Mouse (Mus musculus) heart, embryonic 14.5 days (tissue): ENCODE data around the gene Palm2. TPM values are rescaled to one million over a fixed set of nuclear protein-coding genes. Genes with fewer than 3 reads are reported as not detected.
A peak's percentile ranks its signal among the peaks of the same experiment; 100 is the strongest.

Experiments
- ATAC-seq: fragments of 200-750 bp; cut with Nextera tagmentation; 2 replicates; pipeline ENCODE4 v1.8.0; 2017; ENCODE audit warnings: low read depth, moderate TSS enrichment; ENCODE audit not compliant: insufficient number of reproducible peaks, insufficient read depth, low FRiP score
- H3K27ac ChIP-seq, 2 experiments: fragments of 200-500 bp in 1 of 2; fragments of 300-500 bp in 1 of 2; sonication (generic) in 1 of 2; replicated peaks in 1 of 2; 2 replicates each; pipeline ENCODE4 v1.5.1; 2012 to 2014; ENCODE audit warnings: low read depth in 2 of 2, low read length in 2 of 2, control low read depth in 1 of 2, mild to moderate bottlenecking in 1 of 2, mixed read lengths in 1 of 2; ENCODE audit not compliant: control insufficient read depth in 1 of 2, insufficient read depth in 1 of 2
- H3K27me3 ChIP-seq: fragments of 300-500 bp; sonication (generic); 2 replicates; pipeline ENCODE4 v1.6.1; 2014; ENCODE audit warnings: mild to moderate bottlenecking, low read length, control low read depth; ENCODE audit not compliant: control insufficient read depth, insufficient read depth
- H3K36me3 ChIP-seq: fragments of 300-500 bp; sonication (generic); 2 replicates; pipeline ENCODE4 v1.6.1; 2014; ENCODE audit warnings: mild to moderate bottlenecking, control low read depth, low read length, mixed read lengths; ENCODE audit not compliant: control insufficient read depth, insufficient read depth
- H3K4me1 ChIP-seq, 2 experiments: fragments of 200-500 bp in 1 of 2; fragments of 300-500 bp in 1 of 2; sonication (generic) in 1 of 2; 2 replicates each; pipeline ENCODE4 v1.6.1; 2012 to 2014; ENCODE audit warnings: low read length in 2 of 2, control low read depth in 1 of 2, mixed read lengths in 1 of 2; ENCODE audit not compliant: control insufficient read depth in 2 of 2, insufficient read depth in 2 of 2
- H3K4me2 ChIP-seq: fragments of 300-500 bp; sonication (generic); 2 replicates; pipeline ENCODE4 v1.6.1; 2014; ENCODE audit warnings: mild to moderate bottlenecking, low read length
- H3K4me3 ChIP-seq, 2 experiments: fragments of 200-500 bp in 1 of 2; fragments of 300-500 bp in 1 of 2; sonication (generic) in 1 of 2; 2 replicates each; pipeline ENCODE4 v1.5.1; 2012 to 2014; ENCODE audit warnings: low read length in 2 of 2, mild to moderate bottlenecking in 2 of 2, control low read depth in 1 of 2, low read depth in 1 of 2, moderate library complexity in 1 of 2; ENCODE audit not compliant: control insufficient read depth in 1 of 2, insufficient read depth in 1 of 2
- H3K9ac ChIP-seq: fragments of 300-500 bp; sonication (generic); 2 replicates; pipeline ENCODE4 v1.6.1; 2014; ENCODE audit warnings: mild to moderate bottlenecking, low read length
- H3K9me3 ChIP-seq: fragments of 300-500 bp; sonication (generic); 2 replicates; pipeline ENCODE4 v1.6.1; 2016; ENCODE audit warnings: low read length, control low read depth; ENCODE audit not compliant: control insufficient read depth
- whole genome bisulfite sequencing: fragments of 180-500 bp; shearing (Covaris S2); extraction: QIAGEN DNeasy Blood & Tissue Kit; methylation state at CpG from one replicate; pipeline ENCODE4 v1.1.7; 2014; 5-methylcytosine and 5-hydroxymethylcytosine counted together
- polyA plus RNA-seq: library from polyadenylated mRNA; unstranded; fragments of >200 nt; fragmentation: Nextera tagmentation; extraction: Ambion mirVana; gene quantifications from 2 replicates; pipeline ENCODE4 v1.2.1, GENCODE M21; 2014

The Palm2 gene
- polyA plus RNA-seq, 1 experiment from 2014 or later: 21.0 TPM

- no peak for ATAC-seq
- no peaks in the 10 kb centered on the region for H3K36me3 ChIP-seq
- no peaks in the 10 kb centered on the region for H3K4me1 ChIP-seq
- no peak overlapping the region for H3K4me2 ChIP-seq
- H3K4me3 ChIP-seq: no peak overlapping the region
- H3K9ac ChIP-seq: no peak overlapping the region
- no peak overlapping the region for H3K27ac ChIP-seq
- H3K27me3 ChIP-seq: no peaks in the 10 kb centered on the region
- 90% methylated on average over 31 of the region's 31 CpGs for WGBS
- H3K9me3 ChIP-seq: no peaks in the 10 kb centered on the region
Measured at GRCm38 (mm10) chr4:57514003-57514937, 80.2 kb downstream of the Palm2 start.

GRCm38 (mm10) chr4:57515356-57515755 is 81.3 kb downstream of the Palm2 start:
- Histone ChIP-seq H3K4me1 (no peaks in the 10 kb centered on the region), H3K27me3 (no peaks in the 10 kb centered on the region), H3K36me3 (no peaks in the 10 kb centered on the region), H3K9ac (no peak overlapping the region), H3K4me3 (no peak overlapping the region), H3K4me2 (no peak overlapping the region), H3K9me3 (no peaks in the 10 kb centered on the region), H3K27ac (no peak overlapping the region)
- 46% methylated on average over 2 of the region's 2 CpGs for WGBS
- ATAC-seq: no peak

GRCm38 (mm10) chr4:57523456-57523855 is 89.4 kb downstream of the Palm2 start:
- Histone ChIP-seq H3K9ac (no peak overlapping the region), H3K27ac (no peak overlapping the region), H3K4me1 (peaks cover 3 to 13% of the 10 kb centered on the region in 2 experiments; a peak in 3 of 4 replicates), H3K4me2 (no peak overlapping the region), H3K9me3 (no peaks in the 10 kb centered on the region), H3K4me3 (no peak overlapping the region), H3K36me3 (no peaks in the 10 kb centered on the region), H3K27me3 (no peaks in the 10 kb centered on the region)
- no peak for ATAC-seq
- 97% methylated on average over 15 of the region's 15 CpGs for WGBS

GRCm38 (mm10) chr4:57524461-57524860 is 90.4 kb downstream of the Palm2 start:
- H3K27ac ChIP-seq: peak overlapping the region in 1 of 2 experiments; percentile 53; a peak in 1 of 4 replicates
- no peak; the same call in 1 of the 2 replicates for ATAC-seq
- no peak overlapping the region for H3K4me3 ChIP-seq

GRCm38 (mm10) chr4:57525221-57526011 is 91.4 kb downstream of the Palm2 start:
- peak overlapping the region; percentile 53 to 61; a peak in 2 of 4 replicates for H3K27ac ChIP-seq
- no peak overlapping the region for H3K4me2 ChIP-seq
- H3K4me1 ChIP-seq: peaks cover 3 to 13% of the 10 kb centered on the region in 2 experiments; a peak in 3 of 4 replicates
- no peaks in the 10 kb centered on the region for H3K9me3 ChIP-seq
- no peak for ATAC-seq
- no peaks in the 10 kb centered on the region for H3K27me3 ChIP-seq
- no peak overlapping the region for H3K4me3 ChIP-seq
- WGBS: 54% methylated on average over 9 of the region's 9 CpGs
- no peak overlapping the region for H3K9ac ChIP-seq
- no peaks in the 10 kb centered on the region for H3K36me3 ChIP-seq

More at GRCm38 (mm10) chr4:57524461-57524860, 90.4 kb downstream of the Palm2 start:
- Histone ChIP-seq H3K27me3 (no peaks in the 10 kb centered on the region), H3K9me3 (no peaks in the 10 kb centered on the region), H3K9ac (no peak overlapping the region), H3K36me3 (no peaks in the 10 kb centered on the region), H3K4me2 (no peak overlapping the region), H3K4me1 (peaks cover 3 to 13% of the 10 kb centered on the region in 2 experiments; a peak in 3 of 4 replicates)
- 36% methylated on average over 3 of the region's 3 CpGs for WGBS

- no peak for ATAC-seq
- H3K9me3 ChIP-seq: no peaks in the 10 kb centered on the region
- H3K27me3 ChIP-seq: no peaks in the 10 kb centered on the region
- no peak overlapping the region for H3K27ac ChIP-seq
- H3K36me3 ChIP-seq: no peaks in the 10 kb centered on the region
- H3K9ac ChIP-seq: no peak overlapping the region
- H3K4me1 ChIP-seq: peaks cover 3 to 13% of the 10 kb centered on the region in 2 experiments; a peak in 3 of 4 replicates
- no peak overlapping the region for H3K4me3 ChIP-seq
- no peak overlapping the region for H3K4me2 ChIP-seq
Measured at GRCm38 (mm10) chr4:57528296-57528695, 94.2 kb downstream of the Palm2 start.

GRCm38 (mm10) chr4:57533686-57534085 is 99.6 kb downstream of the Palm2 start:
- 0 out of 2 replicates have a peak, but pooled peaks cover 2% of the 10 kb centered on the region for H3K9me3 ChIP-seq
- no peak overlapping the region for H3K27ac ChIP-seq
- H3K4me3 ChIP-seq: no peak overlapping the region
- H3K27me3 ChIP-seq: no peaks in the 10 kb centered on the region
- H3K4me1 ChIP-seq: peaks cover 29 to 33% of the 10 kb centered on the region in 2 experiments
- no peak for ATAC-seq
- no peak overlapping the region for H3K9ac ChIP-seq
- WGBS: 82% methylated on average over 6 of the region's 6 CpGs
- peak overlapping the region; percentile 7; the same call in 1 of the 2 replicates for H3K4me2 ChIP-seq
- H3K36me3 ChIP-seq: no peaks in the 10 kb centered on the region
